Mouse (Mus musculus) spleen, postnatal 36 days (tissue): Measurements from ENCODE around the gene Qrfpr.

Source experiments
- DNase-seq, 2 experiments: peaks; one replicate each; pipeline ENCODE4 v3.0.0; 2022; ENCODE audit warnings: low spot score in 2 of 2, mixed read lengths in 1 of 2

The Qrfpr gene

GRCm38 (mm10) chr3:36150934-36151686 is 71.0 kb downstream of the Qrfpr start, which contains the start of gene D3Ertd254e:
Gene D3Ertd254e (plus strand): TSS chr3:36151017.
- peak; percentile 80 to 82 for DNase-seq

GRCm38 (mm10) chr3:36150537-36150933 is 71.6 kb downstream of the Qrfpr start:
- DNase-seq: no peak

GRCm38 (mm10) chr3:36138996-36139395 is 83.1 kb downstream of the Qrfpr start:
- DNase-seq: no peak

GRCm38 (mm10) chr3:36138171-36138660 is 83.9 kb downstream of the Qrfpr start:
- DNase-seq: no peak

- peak; percentile 14 to 28 for DNase-seq
Measured at GRCm38 (mm10) chr3:36137560-36137959, 84.6 kb downstream of the Qrfpr start.

- no peak for DNase-seq
Measured at GRCm38 (mm10) chr3:36136152-36136551, 86.0 kb downstream of the Qrfpr start.
